Mouse (Mus musculus): Measurements from ENCODE around the gene Adgrb2.

GRCm38 (mm10) chr4:130012234-130012633 is 27.6 kb downstream of the Adgrb2 start:
- TF ChIP-seq ZC3H11A (IDR thresholded peaks at IDR 0.05; ENCODE audit: borderline replicate concordance, low read depth, low read length) = no peak
- TF ChIP-seq MAFK (IDR thresholded peaks at IDR 0.05; ENCODE audit: insufficient read depth, low read depth, low read length) = no peak
- no peak for TF ChIP-seq CHD2 (IDR thresholded peaks at IDR 0.05; ENCODE audit: low read depth, low read length)
